Mouse (Mus musculus): ENCODE measurements around the gene Ptpro.
A peak's percentile ranks its signal among the peaks of the same experiment; 100 is the strongest.
"Not testable (repeated sequence)": the region's sequence is repeated elsewhere in the genome, so short reads cannot be mapped to it uniquely, and the experiment has no call there.

The Ptpro gene

GRCm38 (mm10) chr6:137455537-137456041 lies 203.5 kb downstream of the Ptpro start:
- DNase-seq (ENCODE audit: low spot score in 2 of 2) = peak in 1 of 2 experiments; percentile 18

GRCm38 (mm10) chr6:137456064-137456463 lies 203.9 kb downstream of the Ptpro start:
- no peak for DNase-seq (ENCODE audit: low spot score in 2 of 2)

GRCm38 (mm10) chr6:137457210-137457609 lies 205.1 kb downstream of the Ptpro start:
- DNase-seq (ENCODE audit: low spot score in 2 of 2) = no peak

- DNase-seq (ENCODE audit: low spot score in 2 of 2) = no peak
Measured at GRCm38 (mm10) chr6:137458136-137458535, 206.0 kb downstream of the Ptpro start.

- DNase-seq (ENCODE audit: low spot score in 2 of 2) = no peak
Measured at GRCm38 (mm10) chr6:137463771-137464170, 211.7 kb downstream of the Ptpro start.

GRCm38 (mm10) chr6:137465253-137465652 lies 213.1 kb downstream of the Ptpro start:
- no peak for DNase-seq (ENCODE audit: low spot score in 2 of 2)

GRCm38 (mm10) chr6:137466256-137466655 lies 214.1 kb downstream of the Ptpro start:
- DNase-seq (ENCODE audit: low spot score in 2 of 2) = no peak

- DNase-seq (ENCODE audit: low spot score in 2 of 2) = no peak
Measured at GRCm38 (mm10) chr6:137467696-137468095, 215.6 kb downstream of the Ptpro start.

GRCm38 (mm10) chr6:137469541-137469940 lies 217.4 kb downstream of the Ptpro start:
- DNase-seq (ENCODE audit: low spot score in 2 of 2) = no peak

- DNase-seq (ENCODE audit: low spot score in 2 of 2) = peak; percentile 79 to 83
Measured at GRCm38 (mm10) chr6:137470901-137471598, 218.9 kb downstream of the Ptpro start.

GRCm38 (mm10) chr6:137472129-137472528 lies 220.0 kb downstream of the Ptpro start:
- no peak for DNase-seq (ENCODE audit: low spot score in 2 of 2)

- no peak for DNase-seq (ENCODE audit: low spot score in 2 of 2)
Measured at GRCm38 (mm10) chr6:137473433-137473832, 221.3 kb downstream of the Ptpro start.

- not testable (repeated sequence) for DNase-seq (ENCODE audit: low spot score in 2 of 2)
Measured at GRCm38 (mm10) chr6:137475695-137476094, 223.6 kb downstream of the Ptpro start.

GRCm38 (mm10) chr6:137482891-137483290 lies 230.8 kb downstream of the Ptpro start:
- DNase-seq (ENCODE audit: low spot score in 2 of 2) = no peak

GRCm38 (mm10) chr6:137487443-137487842 lies 235.3 kb downstream of the Ptpro start:
- DNase-seq (ENCODE audit: low spot score in 2 of 2) = no peak

- DNase-seq (ENCODE audit: low spot score in 2 of 2) = no peak
Measured at GRCm38 (mm10) chr6:137490115-137490514, 238.0 kb downstream of the Ptpro start.

- DNase-seq (ENCODE audit: low spot score in 2 of 2) = no peak
Measured at GRCm38 (mm10) chr6:137491659-137492058, 239.5 kb downstream of the Ptpro start.

GRCm38 (mm10) chr6:137492582-137492981 lies 240.5 kb downstream of the Ptpro start:
- no peak for DNase-seq (ENCODE audit: low spot score in 2 of 2)

GRCm38 (mm10) chr6:137493211-137494135 lies 241.4 kb downstream of the Ptpro start:
- DNase-seq (ENCODE audit: low spot score in 2 of 2) = no peak

GRCm38 (mm10) chr6:137494136-137494475 lies 242.0 kb downstream of the Ptpro start:
- no peak for DNase-seq (ENCODE audit: low spot score in 2 of 2)

GRCm38 (mm10) chr6:137494801-137495200 lies 242.7 kb downstream of the Ptpro start:
- no peak for DNase-seq (ENCODE audit: low spot score in 2 of 2)

- DNase-seq (ENCODE audit: low spot score in 2 of 2) = no peak
Measured at GRCm38 (mm10) chr6:137495233-137495632, 243.1 kb downstream of the Ptpro start.

GRCm38 (mm10) chr6:137496562-137496961 lies 244.4 kb downstream of the Ptpro start:
- DNase-seq (ENCODE audit: low spot score in 2 of 2) = no peak

All from frontal cortex, postnatal 10 days (tissue).